Mouse (Mus musculus) adipocyte (in vitro differentiated cells): ENCODE results near the gene Gnrhr.

Experiments
- DNase-seq: peaks from one replicate; pipeline ENCODE4 v3.0.0-alpha.2; 2016; ENCODE audit warnings: low spot score

Gnrhr gene

GRCm38 (mm10) chr5:86197801-86198200 is at the start of gene Gnrhr:
Gnrhr (minus strand) TSS chr5:86197901.
- no peak for DNase-seq

- no peak for DNase-seq
Observed at GRCm38 (mm10) chr5:86246559-86246958, 48.9 kb upstream of the Gnrhr start.

DNA sequence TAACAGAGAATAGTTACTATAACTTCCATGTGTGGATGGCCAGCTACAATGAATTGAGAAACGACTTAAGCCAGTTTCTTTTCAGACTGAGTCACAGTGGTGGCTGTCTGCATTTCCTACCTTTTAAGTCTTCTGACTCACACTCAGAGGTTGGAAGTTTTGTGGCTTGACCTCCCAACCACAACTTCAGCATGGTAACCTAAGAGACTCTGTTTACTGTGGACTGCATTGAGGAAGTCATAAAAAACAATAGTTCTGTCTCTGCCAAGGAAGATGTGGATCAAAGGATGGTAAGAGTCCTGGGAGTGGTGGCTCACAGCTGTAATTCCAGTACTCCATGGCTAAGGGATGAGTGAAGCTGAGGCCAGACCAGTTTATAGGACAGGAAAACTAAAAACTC is 47.2 kb upstream of the Gnrhr start:
- no peak for DNase-seq

GRCm38 (mm10) chr5:86244275-86244674 is 46.6 kb upstream of the Gnrhr start:
- DNase-seq: no peak

- DNase-seq: peak; percentile 9
Observed at GRCm38 (mm10) chr5:86227156-86227853, 29.6 kb upstream of the Gnrhr start.

DNA sequence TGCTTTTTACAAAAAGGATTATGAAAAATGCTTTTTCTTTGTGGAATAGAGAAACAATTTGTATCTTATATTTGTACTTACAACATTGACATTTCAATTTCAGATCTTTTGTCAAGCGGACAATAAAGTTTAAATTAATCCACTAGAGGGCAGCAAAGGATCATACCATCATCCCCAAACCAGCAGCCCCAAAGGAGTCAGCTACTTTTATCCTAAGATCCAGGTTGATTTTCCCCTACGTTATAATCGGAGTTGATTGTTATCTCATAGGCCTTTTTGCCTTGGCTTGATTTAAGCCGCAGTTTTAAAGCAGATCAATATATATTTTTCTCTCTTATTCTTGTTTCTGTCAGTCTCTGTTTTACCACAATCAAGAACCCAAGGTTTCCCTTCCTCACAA is 6.3 kb downstream of the Gnrhr start:
- peak; percentile 77 for DNase-seq

GRCm38 (mm10) chr5:86190770-86191169 is 6.9 kb downstream of the Gnrhr start:
- DNase-seq: peak; percentile 84

- DNase-seq: no peak
Observed at GRCm38 (mm10) chr5:86190290-86190689, 7.4 kb downstream of the Gnrhr start.

DNA sequence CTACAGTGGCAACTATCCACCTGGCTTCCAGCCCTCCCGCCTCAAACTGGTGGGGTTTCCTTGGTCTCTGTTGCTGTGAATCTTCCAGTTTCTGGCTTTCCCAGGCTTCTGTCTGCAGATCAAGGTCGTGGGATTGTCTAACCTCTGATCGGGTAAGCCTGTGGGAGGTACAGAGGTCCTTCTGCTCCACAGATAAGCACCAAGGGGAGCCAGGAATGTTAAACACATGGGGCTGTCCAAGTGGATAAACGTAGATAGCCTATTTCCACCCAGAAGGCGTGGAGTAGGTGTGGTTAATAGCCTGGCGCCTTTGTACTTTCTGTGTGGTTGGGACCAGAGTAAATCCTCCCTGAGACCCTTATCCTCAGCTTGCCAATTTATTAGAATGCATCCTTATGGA is 10.3 kb downstream of the Gnrhr start:
- DNase-seq: no peak

- DNase-seq: no peak
Observed at GRCm38 (mm10) chr5:86173778-86174177, 23.9 kb downstream of the Gnrhr start.

GRCm38 (mm10) chr5:86172449-86173161 is 25.1 kb downstream of the Gnrhr start, which contains the start of gene Uba6:
Uba6 (minus strand) TSS chr5:86172803.
- peak; percentile 99 for DNase-seq

GRCm38 (mm10) chr5:86172088-86172448 is 25.6 kb downstream of the Gnrhr start:
- no peak for DNase-seq
